Mouse (Mus musculus) erythroblast, adult 5-6 weeks (primary cell): ENCODE data around the gene Gcnt4. TPM values are rescaled to one million over a fixed set of nuclear protein-coding genes. Genes with fewer than 3 reads are reported as not detected.
"Not testable (repeated sequence)": the region's sequence is repeated elsewhere in the genome, so short reads cannot be mapped to it uniquely, and the experiment has no call there.

Experiments
- ATAC-seq: replicated peaks from 2 replicates; pipeline ENCODE4 v1.8.0; 2016; ENCODE audit warnings: moderate number of reproducible peaks, mild to moderate bottlenecking, moderate TSS enrichment, inconsistent platforms; ENCODE audit not compliant: poor library complexity, low FRiP score, severe bottlenecking
- total RNA-seq, 2 experiments: library from RNA; stranded (forward) in 1 of 2; stranded (reverse) in 1 of 2; fragments of 150-400 nt in 1 of 2; fragments of 200-764, 138-1000 nt in 1 of 2; gene quantifications; 2 replicates each; pipeline versions ENCODE4 v1.2.3 to v1.2.4; 2015 to 2017; ENCODE audit warnings: low replicate concordance in 2 of 2

The Gcnt4 gene
- total RNA-seq (2015; ENCODE audit: low replicate concordance) = not detected in 2 replicates
- not detected in 2 replicates for total RNA-seq (2017; ENCODE audit: low replicate concordance)

- no peak for ATAC-seq
Observed at GRCm38 (mm10) chr13:96923999-96924961, at the start of gene Gcnt4. Gcnt4 (plus strand) TSS chr13:96924689.

GRCm38 (mm10) chr13:96878220-96879057, 46.0 kb upstream of the Gcnt4 start:
- no peak for ATAC-seq

- no peak for ATAC-seq
Observed at GRCm38 (mm10) chr13:96884534-96884933, 40.0 kb upstream of the Gcnt4 start.

- no peak for ATAC-seq
Observed at GRCm38 (mm10) chr13:96889985-96890384, 34.5 kb upstream of the Gcnt4 start.

GRCm38 (mm10) chr13:96895144-96895543, 29.3 kb upstream of the Gcnt4 start:
- ATAC-seq = no peak

- ATAC-seq = no peak
Observed at GRCm38 (mm10) chr13:96906717-96907116, 17.8 kb upstream of the Gcnt4 start.

GRCm38 (mm10) chr13:96911202-96911601, 13.3 kb upstream of the Gcnt4 start:
- ATAC-seq = no peak

GRCm38 (mm10) chr13:96923134-96923533, 1.4 kb upstream of the Gcnt4 start:
- ATAC-seq = not testable (repeated sequence)

- ATAC-seq = no peak
Observed at GRCm38 (mm10) chr13:96924985-96925745, 676 bp downstream of the Gcnt4 start.

GRCm38 (mm10) chr13:96925991-96926725, 1.7 kb downstream of the Gcnt4 start:
- ATAC-seq = no peak

GRCm38 (mm10) chr13:96927781-96928180, 3.3 kb downstream of the Gcnt4 start:
- ATAC-seq = no peak

GRCm38 (mm10) chr13:96928432-96929039, 4.0 kb downstream of the Gcnt4 start:
- ATAC-seq = no peak

GRCm38 (mm10) chr13:96932745-96933144, 8.3 kb downstream of the Gcnt4 start:
- ATAC-seq = no peak

GRCm38 (mm10) chr13:96933367-96933766, 8.9 kb downstream of the Gcnt4 start:
- no peak for ATAC-seq

GRCm38 (mm10) chr13:96936173-96936777, 11.8 kb downstream of the Gcnt4 start:
- no peak for ATAC-seq

GRCm38 (mm10) chr13:96937059-96937558, 12.6 kb downstream of the Gcnt4 start:
- no peak for ATAC-seq

GRCm38 (mm10) chr13:96939680-96940079, 15.2 kb downstream of the Gcnt4 start:
- ATAC-seq = no peak

GRCm38 (mm10) chr13:96941481-96941880, 17.0 kb downstream of the Gcnt4 start:
- not testable (repeated sequence) for ATAC-seq
